Mouse (Mus musculus): Measurements from ENCODE around the gene Ubac2.

DNA sequence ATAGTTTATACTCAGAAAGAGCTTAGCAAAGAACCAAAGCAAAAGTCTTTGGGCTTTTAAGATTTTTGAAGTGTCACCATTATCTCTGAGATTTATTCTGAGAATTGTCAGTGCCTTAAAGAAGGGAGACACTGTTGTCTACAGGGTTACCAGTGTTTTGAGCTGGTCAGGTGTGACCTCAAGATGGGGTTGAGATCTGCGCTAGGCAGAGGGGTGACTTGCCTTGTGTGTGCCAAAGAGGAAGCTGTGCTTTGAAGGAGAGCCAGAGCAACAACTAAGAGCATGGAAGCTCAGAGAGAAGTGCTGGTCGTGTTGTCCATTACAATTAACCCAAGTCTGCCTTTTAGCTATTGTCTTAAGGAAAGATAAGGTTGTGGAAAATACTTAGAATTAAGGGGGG, 82.1 kb downstream of the Ubac2 start:
- TF ChIP-seq GATA1 (IDR thresholded peaks at IDR 0.05; ENCODE audit: borderline replicate concordance, low read length) (no peak), FLI1 (IDR thresholded peaks at IDR 0.05; ENCODE audit: low read length) (no peak)

Data from megakaryocyte, embryonic 14.5 days (primary cell).